In genomic region chr1:90998891-90999611, GRCm38 (mm10) we compare ENCODE assay signal across 10 mouse cellular contexts. TPM values are rescaled to one million over a fixed set of nuclear protein-coding genes. Genes with fewer than 3 reads are reported as not detected.
A peak's percentile ranks its signal among the peaks of the same experiment; 100 is the strongest.
DNase-seq lines count a peak whose midpoint lies in the region; ATAC-seq and TF ChIP-seq lines count a peak whose summit lies in the region.
"Had no signal": no experiment of that assay in that cellular context is flagged by ENCODE, and none has a peak within 500 bp of the region (broad histone marks: within the 10 kb centered on the region; RNA-seq: fewer than 3 reads in every experiment).

No protein-coding gene starts in this region.

- peaks cover 5% of the 10 kb centered on the region; the same call in 1 of the 2 replicates for H3K4me1 ChIP-seq in E14TG2a.4 (replicated peaks; ENCODE audit: low read depth, low read length)
- 0 out of 2 replicates have a peak, but pooled peaks cover 2% of the 10 kb centered on the region for H3K4me1 ChIP-seq in embryonic fibroblast, embryonic 13.5 days (ENCODE audit: control insufficient read depth, insufficient read depth, low read length)
- H3K4me1 ChIP-seq in intestine, postnatal 0 days (replicated peaks; ENCODE audit: control insufficient read depth, insufficient read depth, low read length), result no peaks in the 10 kb centered on the region; the same call in 1 of the 2 replicates

- peak overlapping the region; percentile 95 for H3K4me3 ChIP-seq in gastrocnemius, adult 2 months
- H3K4me3 ChIP-seq in E14TG2a.4 (replicated peaks; ENCODE audit: low read length) (peak overlapping the region; percentile 78), myocyte (peak overlapping the region; percentile 84)
- H3K4me3 ChIP-seq in embryonic fibroblast, embryonic 13.5 days (ENCODE audit: insufficient read depth, low read length), result peak overlapping the region; percentile 90
- H3K4me3 ChIP-seq in intestine, postnatal 0 days (ENCODE audit: low read depth, low read length), result peak overlapping the region; percentile 73

- peaks cover 52% of the 10 kb centered on the region for H3K79me2 ChIP-seq in myocyte (ENCODE audit: control insufficient read depth, insufficient read depth)

- DNase-seq in gastrocnemius, adult 2 months, result peak; percentile 44
- no peak for DNase-seq in gastrocnemius, adult 8-10 months (ENCODE audit: low spot score in 2 of 2)
- DNase-seq in spleen, postnatal 14 days (ENCODE audit: low spot score in 2 of 2), result no peak
- no peak for DNase-seq in urinary bladder, adult 2 months (ENCODE audit: low spot score)

- peak overlapping the region; percentile 97 for H3K27ac ChIP-seq in gastrocnemius, adult 2 months
- H3K27ac ChIP-seq in embryonic fibroblast, embryonic 13.5 days (ENCODE audit: insufficient read depth, low read length), result 0 out of 2 replicates have a peak overlapping the region, but pooled peaks have one; percentile 9
- H3K27ac ChIP-seq in intestine, postnatal 0 days (ENCODE audit: low read depth, low read length), result no peak overlapping the region

- no peak for TF ChIP-seq CTCF in gastrocnemius, adult 2 months (IDR thresholded peaks at IDR 0.05)
- no peak for TF ChIP-seq CTCF in E14TG2a.4 (conservative IDR thresholded peaks at IDR 0.05; ENCODE audit: low read length)
- TF ChIP-seq CTCF in embryonic fibroblast, embryonic 13.5 days (IDR thresholded peaks at IDR 0.05; ENCODE audit: borderline replicate concordance, insufficient read depth, low read length), result no peak
- TF ChIP-seq CTCF in intestine, postnatal 0 days (IDR thresholded peaks at IDR 0.05; ENCODE audit: low read depth), result no peak

- no peaks in the 10 kb centered on the region for H3K36me3 ChIP-seq in E14TG2a.4 (ENCODE audit: insufficient read depth, low read length)
- H3K36me3 ChIP-seq in intestine, postnatal 0 days (ENCODE audit: control insufficient read depth, insufficient read depth), result no peaks in the 10 kb centered on the region
- H3K36me3 ChIP-seq in myocyte (ENCODE audit: control insufficient read depth, insufficient read depth), result no peaks in the 10 kb centered on the region

- WGBS in intestine, postnatal 0 days, result 2% methylated on average over 41 of the region's 41 CpGs

- peaks cover 27% of the 10 kb centered on the region for H3K9me3 ChIP-seq in E14TG2a.4 (ENCODE audit: low read length)
- H3K9me3 ChIP-seq in intestine, postnatal 0 days (ENCODE audit: control insufficient read depth), result no peaks in the 10 kb centered on the region

- peak overlapping the region; percentile 79 for H3ac ChIP-seq in myocyte (ENCODE audit: control insufficient read depth, insufficient read length)

- peak overlapping the region; percentile 72 for H3K9ac ChIP-seq in intestine, postnatal 0 days (ENCODE audit: low read depth, low read length)

- peak; percentile 50; the same call in 1 of the 2 replicates for ATAC-seq in intestine, postnatal 0 days

- intact Hi-C loops in gastrocnemius, adult 2 months (cut with DNase I), result no loop called here

- peak overlapping the region; percentile 98 for H3K4me2 ChIP-seq in intestine, postnatal 0 days (replicated peaks; ENCODE audit: low read depth)
- peak overlapping the region; percentile 95 for H3K4me2 ChIP-seq in myocyte (ENCODE audit: low read depth)

- TF ChIP-seq POLR2A in embryonic fibroblast, embryonic 13.5 days (IDR thresholded peaks at IDR 0.05; ENCODE audit: low read depth, low read length), result no peak
- TF ChIP-seq POLR2A in myocyte (IDR thresholded peaks at IDR 0.05; ENCODE audit: insufficient read length, low read depth), result no peak

- H3K27me3 ChIP-seq in E14TG2a.4 (ENCODE audit: insufficient read depth, low read length), result peaks cover 63% of the 10 kb centered on the region
- H3K27me3 ChIP-seq in intestine, postnatal 0 days (replicated peaks; ENCODE audit: control insufficient read depth, insufficient read depth, low read length), result 0 out of 2 replicates have a peak, but pooled peaks cover 4% of the 10 kb centered on the region
- H3K27me3 ChIP-seq in myocyte (ENCODE audit: control insufficient read depth, insufficient read depth, insufficient read length), result no peaks in the 10 kb centered on the region

TF ChIP-seq in myocyte, 11 proteins besides CTCF, POLR2A, EP300 and RAD21:
- TF ChIP-seq MYOG (IDR thresholded peaks at IDR 0.05; ENCODE audit: control insufficient read depth in 1 of 3, insufficient read depth in 1 of 3, insufficient read length in 2 of 3, low read depth in 2 of 3), result no peak
TF ChIP-seq in myocyte: peak in this region for 0.

RNA-seq across cellular contexts. Expression of gene Lrrfip1, which starts 0.5 kb away (rescaled TPM):
- 100 to 1,000 TPM; 131 to 149 TPM for total RNA-seq in gastrocnemius, adult 2 months (2021)
- 100 to 1,000 TPM; 104 to 126 (median 123) TPM for total RNA-seq in gastrocnemius, adult 8-10 months (2022)
- 109 and 170 TPM in 2 replicates for polyA plus RNA-seq in embryonic fibroblast, embryonic 13.5 days (2011; ENCODE audit: insufficient read length, low read depth, missing spikeins)
- 79.2 and 85.3 TPM in 2 replicates for polyA plus RNA-seq in intestine, postnatal 0 days (2015; fragmentation: Nextera tagmentation; extraction: Ambion mirVana)
- 83.3 TPM for polyA plus RNA-seq in myocyte (2012; fragmentation: generic; extraction: Trizol)
- 125 and 127 TPM in 2 replicates for polyA plus RNA-seq in urinary bladder, adult 2 months (2012; rRNA removed)

RNA-seq across cellular contexts. Expression of gene Rab17, which starts 29.6 kb away (rescaled TPM):
- not detected for total RNA-seq in gastrocnemius, adult 2 months (2021)
- not detected for total RNA-seq in gastrocnemius, adult 8-10 months (2022)
- not detected in 2 replicates for polyA plus RNA-seq in embryonic fibroblast, embryonic 13.5 days (2011; ENCODE audit: insufficient read length, low read depth, missing spikeins)
- 75.4 and 93.3 TPM in 2 replicates for polyA plus RNA-seq in intestine, postnatal 0 days (2015; fragmentation: Nextera tagmentation; extraction: Ambion mirVana)
- polyA plus RNA-seq in myocyte (2012; fragmentation: generic; extraction: Trizol), result not detected
- 4.2 and 6.0 TPM in 2 replicates for polyA plus RNA-seq in urinary bladder, adult 2 months (2012; rRNA removed)
- total RNA-seq: layer of hippocampus, adult 18-20 months; MEL had no signal

RNA-seq across cellular contexts. Expression of gene Prlh, which starts 46.1 kb away (rescaled TPM):
- total RNA-seq in gastrocnemius, adult 2 months (2021), result not detected
- total RNA-seq in gastrocnemius, adult 8-10 months (2022), result not detected
- not detected in 2 replicates for polyA plus RNA-seq in embryonic fibroblast, embryonic 13.5 days (2011; ENCODE audit: insufficient read length, low read depth, missing spikeins)
- not detected in 2 replicates for polyA plus RNA-seq in intestine, postnatal 0 days (2015; fragmentation: Nextera tagmentation; extraction: Ambion mirVana)
- polyA plus RNA-seq in myocyte (2012; fragmentation: generic; extraction: Trizol), result not detected
- polyA plus RNA-seq in urinary bladder, adult 2 months (2012; rRNA removed), result not detected in 2 replicates
- total RNA-seq: layer of hippocampus, adult 18-20 months; MEL had no signal

Comparison
In these comparisons a context has a peak if more than half of its experiments do, and no peak if none do; other contexts are left out.
1. RNA of gene Rab17, which starts 29.6 kb away (polyA plus RNA-seq): 75.4 to 93.3 TPM in intestine, postnatal 0 days; 4.2 to 6.0 TPM in urinary bladder, adult 2 months, not detected in myocyte (single experiment) and not detected in embryonic fibroblast, embryonic 13.5 days; every median in the first group is over 10 times any median in the second.
2. Peak in every context shown above with its lines, with median percentiles within 50 percentile points of each other: H3K4me3 ChIP-seq.